Mouse (Mus musculus) heart, adult 10 weeks (tissue): ENCODE data around the gene Dclre1c. TPM values are rescaled to one million over a fixed set of nuclear protein-coding genes. Genes with fewer than 3 reads are reported as not detected.

Experiments used
- polyA plus RNA-seq: library from polyadenylated mRNA; stranded (reverse); fragments of 350-450 nt; fragmentation: Illumina TruSeq; extraction: RNeasy Lipid Tissue Mini Kit (QIAGEN cat#74804); gene quantifications from one replicate; pipeline ENCODE4 v1.2.3, GENCODE M21; 2014; ENCODE audit warnings: low read depth, low replicate concordance

Dclre1c gene
- 3.7 TPM for polyA plus RNA-seq

DNA sequence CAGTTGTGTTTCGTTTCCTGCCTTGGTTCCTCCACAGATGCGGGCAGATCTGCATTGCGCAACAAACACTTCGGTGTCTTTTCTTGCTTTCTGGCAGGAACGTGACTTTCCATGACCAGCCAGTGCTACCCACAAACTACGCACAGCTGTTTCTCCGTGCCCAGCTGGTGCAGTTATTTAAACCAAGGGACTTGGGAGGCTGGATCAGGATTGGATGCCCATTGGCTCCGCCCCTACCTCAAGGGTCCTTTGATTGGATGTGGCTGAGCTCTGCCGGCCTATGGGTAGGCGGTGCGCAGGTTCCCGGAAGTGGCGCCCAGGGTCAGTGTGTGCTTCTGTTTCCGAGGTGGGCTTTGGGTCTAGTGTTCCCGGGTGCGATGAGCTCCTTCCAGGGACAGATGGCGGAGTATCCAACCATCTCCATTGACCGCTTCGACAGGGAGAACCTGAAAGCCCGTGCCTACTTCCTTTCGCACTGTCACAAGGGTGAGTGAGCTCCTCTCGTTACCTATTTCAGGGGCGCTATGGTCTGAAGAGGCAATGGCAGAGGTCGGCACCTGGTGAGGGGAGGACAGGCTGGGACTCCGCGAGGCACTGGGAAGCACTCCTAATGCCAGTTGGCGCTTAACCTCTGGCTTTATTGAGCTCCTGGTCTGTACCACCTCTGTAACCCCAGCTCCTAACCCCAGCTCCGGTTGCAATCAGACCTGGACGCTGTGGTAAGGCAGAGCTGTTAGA lies at the start of gene Dclre1c:
Gene Dclre1c (plus strand): TSS at position 291 of the 738 bp plus-strand sequence.

GRCm38 (mm10) chr2:3397110-3397509 lies 26.8 kb upstream of the Dclre1c start, which contains the start of gene Olah:
Gene Olah, minus strand, starts transcription at chr2:3397210.

GRCm38 (mm10) chr2:3422548-3422947 lies 1.4 kb upstream of the Dclre1c start, which contains the start of gene Meig1:
Gene Meig1, minus strand, starts transcription at chr2:3422648.

GRCm38 (mm10) chr2:3474861-3475283 lies 50.9 kb downstream of the Dclre1c start, which contains the start of gene Suv39h2:
Gene Suv39h2, minus strand, starts transcription at chr2:3475031.

DNA sequence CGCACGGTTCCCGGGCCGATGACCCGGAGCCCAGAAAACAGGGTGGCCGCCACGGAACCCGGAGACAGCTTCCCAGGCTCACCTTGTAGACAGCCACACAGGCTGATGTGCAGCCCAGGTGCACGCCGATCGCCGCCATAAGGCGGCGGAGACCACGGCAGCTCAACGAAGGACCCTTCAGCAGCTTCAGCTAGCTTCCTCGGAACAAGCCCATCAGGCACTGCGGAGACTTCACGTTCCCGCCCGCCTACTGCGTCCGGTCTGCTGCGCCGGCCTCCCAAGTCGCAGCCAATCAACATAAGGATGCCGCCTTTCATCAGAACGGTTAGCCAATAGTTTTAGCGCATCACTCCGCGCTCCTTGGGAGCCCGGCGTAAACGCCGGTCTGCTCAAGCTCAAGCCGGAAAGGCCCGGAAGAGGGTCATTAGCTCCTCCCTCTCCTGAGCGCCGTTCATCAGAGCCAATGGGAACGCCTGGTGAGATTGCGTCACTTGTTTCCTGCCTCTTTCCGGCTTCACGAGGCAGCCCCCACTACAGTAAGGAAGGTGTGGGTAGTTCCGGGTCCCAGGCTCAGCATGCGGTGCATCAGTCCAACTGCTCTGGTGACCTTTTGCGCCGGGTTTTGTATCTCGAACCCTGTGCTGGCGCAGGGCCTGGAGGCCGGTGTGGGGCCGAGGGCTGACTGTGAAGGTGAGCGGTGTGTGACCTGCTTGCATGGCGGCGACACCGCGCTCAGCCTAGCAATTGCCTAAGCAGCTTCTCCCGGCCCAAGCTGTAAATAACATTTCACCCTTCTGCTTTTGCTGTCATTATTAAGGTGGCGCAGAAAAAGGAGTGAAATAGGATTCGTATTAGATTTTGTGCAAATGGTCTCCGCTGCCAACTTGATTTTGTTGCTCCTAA lies 88.9 kb downstream of the Dclre1c start, which contains the start of the genes Gm45902, Hspa14 and Cdnf:
Gene Gm45902 (minus strand): TSS at position 239 of the 903 bp plus-strand sequence.
Gene Hspa14 (minus strand): TSS at position 263 of the 903 bp plus-strand sequence.
Gene Cdnf (plus strand): TSS at position 479 of the 903 bp plus-strand sequence.

Other genes with a start within 250 kb of the Dclre1c start
- gene Nmt2, start 139.9 kb upstream of the Dclre1c start, polyA plus RNA-seq, result 7.6 TPM
- gene Rpp38, start 91.5 kb upstream of the Dclre1c start, polyA plus RNA-seq, result 6.9 TPM
- 1.2 TPM for gene Acbd7, start 88.0 kb upstream of the Dclre1c start, polyA plus RNA-seq
- not detected for gene Olah, start 26.9 kb upstream of the Dclre1c start, polyA plus RNA-seq
- 3.0 TPM for gene Meig1, start 1.5 kb upstream of the Dclre1c start, polyA plus RNA-seq
- gene Suv39h2, start 50.9 kb downstream of the Dclre1c start, polyA plus RNA-seq, result 1.5 TPM
- gene Gm45902, start 88.7 kb downstream of the Dclre1c start, polyA plus RNA-seq, result 0.99 TPM
- 28.4 TPM for gene Hspa14, start 88.7 kb downstream of the Dclre1c start, polyA plus RNA-seq
- gene Cdnf, start 88.9 kb downstream of the Dclre1c start, polyA plus RNA-seq, result 25.5 TPM
- 4.8 TPM for gene Fam107b, start 146.4 kb downstream of the Dclre1c start, polyA plus RNA-seq